Mouse (Mus musculus) regulatory T cell (primary cell): ENCODE measurements around the gene Axl.
"Not testable (repeated sequence)": the region's sequence is repeated elsewhere in the genome, so short reads cannot be mapped to it uniquely, and the experiment has no call there.

Experiments
- in situ Hi-C: fragments of 300-600 bp; cut with MboI, MseI; formaldehyde crosslinking; loops from one replicate; pipeline ENCODE4 v1.15.1; 2025; ENCODE audit warnings: high pct_unique_total_duplicates

The Axl gene

GRCm38 (mm10) chr7:25794775-25795174 lies 6.3 kb upstream of the Axl start:
- in situ Hi-C loops = no loop called here

GRCm38 (mm10) chr7:25793679-25794078 lies 5.2 kb upstream of the Axl start:
- in situ Hi-C loops = no loop called here

- in situ Hi-C loops = not testable (repeated sequence)
Measured at GRCm38 (mm10) chr7:25792966-25793365, 4.5 kb upstream of the Axl start.

- in situ Hi-C loops = no loop called here
Measured at GRCm38 (mm10) chr7:25790615-25791014, 2.1 kb upstream of the Axl start.

GRCm38 (mm10) chr7:25789129-25789440 lies 580 bp upstream of the Axl start:
- in situ Hi-C loops = no loop called here

GRCm38 (mm10) chr7:25787456-25788219 lies 867 bp downstream of the Axl start:
- in situ Hi-C loops = no loop called here

- in situ Hi-C loops = no loop called here
Measured at GRCm38 (mm10) chr7:25786974-25787373, 1.5 kb downstream of the Axl start.

GRCm38 (mm10) chr7:25785752-25786151 lies 2.8 kb downstream of the Axl start:
- in situ Hi-C loops = no loop called here

- in situ Hi-C loops = no loop called here
Measured at GRCm38 (mm10) chr7:25784808-25785207, 3.7 kb downstream of the Axl start.

GRCm38 (mm10) chr7:25783746-25784145 lies 4.8 kb downstream of the Axl start:
- in situ Hi-C loops = no loop called here

GRCm38 (mm10) chr7:25782744-25783143 lies 5.8 kb downstream of the Axl start:
- in situ Hi-C loops = no loop called here

GRCm38 (mm10) chr7:25781937-25782610 lies 6.4 kb downstream of the Axl start:
- in situ Hi-C loops = no loop called here

- in situ Hi-C loops = no loop called here
Measured at GRCm38 (mm10) chr7:25781321-25781936, 7.1 kb downstream of the Axl start.

- in situ Hi-C loops = no loop called here
Measured at GRCm38 (mm10) chr7:25780753-25781152, 7.8 kb downstream of the Axl start.

- in situ Hi-C loops = no loop called here
Measured at GRCm38 (mm10) chr7:25780021-25780420, 8.5 kb downstream of the Axl start.

GRCm38 (mm10) chr7:25768229-25768628 lies 20.3 kb downstream of the Axl start:
- in situ Hi-C loops = loop anchor here (25.0 kb wide), 1 partner anchor 1681 kb away; the partner anchor contains the start of gene Zfp180

- in situ Hi-C loops = loop anchor here (25.0 kb wide), 1 partner anchor 1679 kb away; the partner anchor contains the start of gene Zfp180
Measured at GRCm38 (mm10) chr7:25766108-25766507, 22.4 kb downstream of the Axl start.

GRCm38 (mm10) chr7:25764221-25764620 lies 24.3 kb downstream of the Axl start:
- in situ Hi-C loops = loop anchor here (25.0 kb wide), 1 partner anchor 1677 kb away; the partner anchor contains the start of gene Zfp180

- in situ Hi-C loops = loop anchor here (25.0 kb wide), 1 partner anchor 1676 kb away; the partner anchor contains the start of gene Zfp180
Measured at GRCm38 (mm10) chr7:25763678-25764077, 24.8 kb downstream of the Axl start.

- in situ Hi-C loops = loop anchor here (25.0 kb wide), 1 partner anchor 1674 kb away; the partner anchor contains the start of gene Zfp180
Measured at GRCm38 (mm10) chr7:25761354-25761753, 27.2 kb downstream of the Axl start.

- in situ Hi-C loops = loop anchor here (5.0 to 25.0 kb wide), 2 partner anchors 51 to 1669 kb away; partner anchors contain the start of gene Zfp180
Measured at GRCm38 (mm10) chr7:25756011-25756410, 32.5 kb downstream of the Axl start.

GRCm38 (mm10) chr7:25755468-25755833 lies 33.1 kb downstream of the Axl start:
- in situ Hi-C loops = loop anchor here (5.0 to 25.0 kb wide), 2 partner anchors 52 to 1668 kb away; partner anchors contain the start of gene Zfp180
